Mouse (Mus musculus) liver, adult (tissue): ENCODE data around the gene Cngb1.

Experiments used
- GATA4 ChIP-seq: IDR thresholded peaks from 2 replicates; pipeline ENCODE4 v1.6.1; 2014; ENCODE audit warnings: mild to moderate bottlenecking, low read length; ENCODE audit not compliant: insufficient replicate concordance

Gene Cngb1

GRCm38 (mm10) chr8:95306431-95306830 lies at the start of gene Cngb1:
Cngb1 (minus strand) TSS chr8:95306585.
- TF ChIP-seq GATA4: no peak

- no peak for TF ChIP-seq GATA4
Measured at GRCm38 (mm10) chr8:95354606-95355005, 48.2 kb upstream of the Cngb1 start.

- no peak for TF ChIP-seq GATA4
Measured at GRCm38 (mm10) chr8:95352871-95353866, 46.8 kb upstream of the Cngb1 start.

GRCm38 (mm10) chr8:95352151-95352870 lies 45.9 kb upstream of the Cngb1 start, which contains the start of gene Mmp15:
Mmp15 (plus strand) TSS chr8:95352268.
- TF ChIP-seq GATA4: no peak

- no peak for TF ChIP-seq GATA4
Measured at GRCm38 (mm10) chr8:95351461-95351860, 45.1 kb upstream of the Cngb1 start.

- TF ChIP-seq GATA4: no peak
Measured at GRCm38 (mm10) chr8:95348811-95349630, 42.6 kb upstream of the Cngb1 start.

- TF ChIP-seq GATA4: no peak
Measured at GRCm38 (mm10) chr8:95348356-95348755, 42.0 kb upstream of the Cngb1 start.

- no peak for TF ChIP-seq GATA4
Measured at GRCm38 (mm10) chr8:95346643-95347545, 40.5 kb upstream of the Cngb1 start.

GRCm38 (mm10) chr8:95344668-95345067 lies 38.3 kb upstream of the Cngb1 start:
- TF ChIP-seq GATA4: no peak

- TF ChIP-seq GATA4: no peak
Measured at GRCm38 (mm10) chr8:95341721-95342120, 35.3 kb upstream of the Cngb1 start.

GRCm38 (mm10) chr8:95336363-95336762 lies 30.0 kb upstream of the Cngb1 start:
- TF ChIP-seq GATA4: no peak

GRCm38 (mm10) chr8:95335706-95336105 lies 29.3 kb upstream of the Cngb1 start:
- TF ChIP-seq GATA4: no peak

- no peak for TF ChIP-seq GATA4
Measured at GRCm38 (mm10) chr8:95332437-95333199, 26.2 kb upstream of the Cngb1 start.
